Mouse (Mus musculus) erythroid progenitor cell, adult 5-6 weeks (primary cell): Measurements from ENCODE around the gene Scml4. TPM values are rescaled to one million over a fixed set of nuclear protein-coding genes. Genes with fewer than 3 reads are reported as not detected.

ENCODE experiments used
- ATAC-seq: replicated peaks from 2 replicates; pipeline ENCODE4 v1.8.0; 2016; ENCODE audit warnings: moderate number of reproducible peaks, mild to moderate bottlenecking, moderate TSS enrichment, inconsistent platforms; ENCODE audit not compliant: poor library complexity, low FRiP score, severe bottlenecking
- total RNA-seq, 2 experiments: library from RNA; stranded (forward) in 1 of 2; stranded (reverse) in 1 of 2; fragments of 150-400 nt in 1 of 2; fragments of 186-747, 209-891 nt in 1 of 2; gene quantifications; 2 replicates each; pipeline versions ENCODE4 v1.2.3 to v1.2.4; 2015 to 2017; ENCODE audit warnings: low replicate concordance in 2 of 2

Gene Scml4
- 2.5 TPM in 1 of 2 replicates, not detected in the other for total RNA-seq (2015; ENCODE audit: low replicate concordance)
- total RNA-seq (2017; ENCODE audit: low replicate concordance): 1.1 and 2.7 TPM in 2 replicates

DNA sequence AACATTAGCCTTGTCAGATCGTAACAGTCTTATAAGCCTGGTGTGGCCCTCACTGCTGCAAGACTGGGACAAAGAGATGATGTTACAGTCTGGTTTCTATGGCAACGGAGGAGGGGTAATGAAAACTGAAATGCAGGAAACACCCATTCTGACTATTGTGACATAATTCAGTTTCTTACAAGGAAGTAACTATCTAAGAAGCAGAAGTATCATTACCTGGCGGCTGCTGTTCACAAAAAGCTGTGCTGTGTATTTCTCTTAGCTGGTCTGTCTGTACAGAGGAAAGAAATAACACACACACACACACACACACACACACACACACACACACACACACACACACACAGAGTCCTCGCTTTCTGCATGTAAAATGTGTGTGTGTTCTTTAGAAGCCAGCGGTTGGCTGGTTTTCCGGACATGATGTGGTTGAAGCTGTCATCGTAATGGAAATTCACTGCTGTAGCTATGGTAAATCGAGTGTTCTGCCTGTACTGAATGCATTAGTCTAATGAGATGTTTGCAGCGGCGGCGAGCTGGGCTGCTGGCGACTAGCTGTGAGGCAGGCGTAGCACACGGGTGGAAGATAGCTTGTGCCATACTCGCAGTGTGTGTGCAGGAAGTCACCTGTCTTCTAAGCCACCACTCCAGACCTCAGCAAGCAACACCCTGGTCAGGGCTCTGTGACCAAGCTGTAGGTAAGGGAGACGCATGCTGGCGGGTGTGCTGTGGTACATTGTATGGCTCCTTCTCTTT lies at the start of gene Scml4:
Gene Scml4 (plus strand): TSS at position 212 of the 753 bp plus-strand sequence.
- no peak for ATAC-seq

- no peak for ATAC-seq
These were observed 34.2 kb upstream of the Scml4 start for GRCm38 (mm10) chr10:42825923-42826322.

DNA sequence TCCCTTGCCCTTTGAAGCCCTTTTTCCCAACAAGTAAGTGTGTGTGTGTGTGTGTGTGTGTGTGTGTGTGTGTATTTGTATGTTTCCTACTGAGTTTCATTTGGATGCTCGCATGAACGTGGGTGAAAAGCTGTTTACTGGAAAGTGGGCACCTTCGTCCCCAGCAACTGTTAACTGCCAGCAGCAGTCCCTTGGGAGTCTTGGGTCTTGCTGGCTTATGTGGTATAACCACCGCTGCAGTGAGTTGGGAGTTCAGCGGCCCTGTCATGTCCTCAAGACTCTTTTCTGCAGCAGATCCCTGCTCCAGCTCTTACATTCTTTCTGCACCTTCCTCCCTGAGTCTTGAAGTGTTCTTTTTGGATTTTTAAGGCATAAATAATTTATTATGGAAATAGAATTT lies 33.0 kb upstream of the Scml4 start:
- no peak for ATAC-seq

GRCm38 (mm10) chr10:42830007-42830406 lies 30.2 kb upstream of the Scml4 start:
- ATAC-seq: no peak

GRCm38 (mm10) chr10:42830409-42830808 lies 29.8 kb upstream of the Scml4 start:
- ATAC-seq: no peak

GRCm38 (mm10) chr10:42832677-42833076 lies 27.5 kb upstream of the Scml4 start:
- ATAC-seq: no peak

DNA sequence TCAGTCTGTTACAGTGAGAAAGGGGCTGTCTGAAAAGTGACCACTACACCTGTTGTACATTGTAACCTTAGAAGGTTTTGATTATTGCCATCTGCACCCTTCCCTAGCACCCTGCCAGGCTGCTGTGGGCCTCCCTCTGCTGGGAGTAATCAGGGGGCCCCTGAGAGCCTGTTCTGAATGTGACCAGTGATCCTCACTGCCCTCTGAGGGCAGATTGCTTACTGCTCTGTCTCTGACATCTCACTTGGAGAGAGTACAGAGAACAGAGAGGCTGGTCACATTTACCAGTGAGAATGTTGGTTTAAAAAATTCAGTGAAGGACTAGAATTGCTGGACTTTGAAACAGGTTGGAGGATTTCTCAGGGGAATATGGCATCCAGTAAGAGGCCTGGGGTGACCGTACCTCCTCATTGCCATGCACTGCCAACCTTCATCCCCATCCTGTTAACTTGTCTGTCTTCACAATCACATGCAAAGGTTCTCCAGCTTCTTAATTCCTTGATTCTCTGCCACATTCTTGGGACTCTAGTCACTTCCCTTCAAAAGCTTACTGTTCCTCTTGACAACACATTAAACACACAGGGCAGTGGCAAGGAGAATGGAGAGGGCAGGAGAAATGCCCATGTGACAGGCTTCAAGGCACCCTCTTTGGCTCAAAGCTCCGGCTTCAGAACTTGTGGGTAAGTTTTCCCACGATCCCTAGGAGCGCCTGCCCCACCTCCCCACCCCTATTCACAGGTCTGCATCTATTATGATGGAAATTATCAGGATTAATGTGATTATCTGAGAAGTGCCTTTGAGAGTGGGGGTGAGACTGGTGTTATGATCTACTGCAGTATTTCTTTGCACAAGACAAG lies 26.1 kb upstream of the Scml4 start:
- 0 out of 2 replicates have a peak, but pooled peaks have one; percentile 25 for ATAC-seq

- ATAC-seq: no peak
These were observed 22.1 kb upstream of the Scml4 start for GRCm38 (mm10) chr10:42838106-42838505.

DNA sequence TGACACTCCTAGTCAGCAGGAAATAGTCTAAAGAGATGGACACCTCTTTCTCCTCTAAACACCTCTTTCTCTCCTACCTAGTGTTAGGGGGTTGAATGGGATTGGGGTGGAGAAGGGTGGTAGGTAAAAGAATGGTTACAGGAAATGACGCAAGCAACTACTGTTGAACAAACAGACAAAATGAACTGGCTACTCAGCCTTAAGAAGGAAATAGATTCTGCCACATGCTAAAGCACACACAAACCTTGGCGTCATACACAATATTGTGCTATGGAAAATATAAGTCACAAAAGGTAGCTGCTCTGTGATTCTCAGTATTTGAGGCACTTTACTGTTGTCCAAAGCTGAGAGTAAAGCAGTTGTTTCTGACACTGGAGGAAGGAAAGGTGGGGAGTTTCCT lies 21.4 kb upstream of the Scml4 start:
- no peak for ATAC-seq

DNA sequence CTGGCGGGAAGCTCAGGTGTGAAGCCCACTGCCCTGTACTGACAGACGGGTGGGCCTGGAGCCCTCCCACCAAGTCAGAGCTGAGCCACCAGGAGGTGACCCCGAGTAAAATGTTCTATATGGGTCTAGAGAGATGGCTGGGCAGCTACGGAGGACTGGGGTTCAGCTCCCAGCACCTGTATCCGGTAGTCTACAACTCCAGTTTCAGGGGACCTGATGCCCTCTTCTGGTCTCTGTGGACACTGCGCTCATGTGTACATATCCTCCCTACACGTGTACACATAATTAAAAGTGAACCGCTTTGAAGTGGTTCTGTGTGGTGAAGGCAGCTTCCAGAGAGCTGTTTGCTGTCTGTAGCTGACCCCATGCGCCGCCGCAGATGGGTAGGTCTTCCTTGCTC lies 20.1 kb upstream of the Scml4 start:
- ATAC-seq: no peak

DNA sequence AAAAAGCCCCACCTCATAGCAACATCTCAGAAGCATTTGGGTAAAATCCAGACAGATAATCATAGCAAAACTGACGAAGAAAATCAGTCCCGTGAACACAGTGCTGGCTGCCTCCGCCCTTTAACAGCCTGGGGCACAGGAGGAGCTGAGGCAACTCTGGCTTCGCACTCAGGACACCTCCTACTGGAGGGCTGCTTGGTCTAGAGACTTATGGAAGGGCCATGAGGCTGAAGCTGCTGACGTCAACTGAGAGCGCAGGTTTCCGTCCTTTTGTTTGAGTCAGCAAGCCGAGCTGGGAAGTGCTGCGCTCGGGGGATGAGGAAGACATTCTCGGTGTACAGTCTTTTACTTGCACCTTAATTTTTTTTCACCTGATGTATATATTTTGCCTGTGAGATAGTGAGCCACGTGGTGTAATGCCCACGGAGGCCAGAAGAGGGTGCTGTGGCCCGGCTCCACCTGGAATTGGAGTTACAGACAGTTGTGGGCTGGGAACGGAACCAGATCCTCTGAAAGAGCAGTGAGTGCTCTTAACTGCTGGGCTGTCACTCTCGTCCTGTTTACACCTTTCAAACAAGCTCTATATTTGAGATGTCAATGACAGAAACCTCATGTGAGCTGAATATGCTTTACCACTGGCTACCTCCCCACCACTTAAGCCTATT lies 18.5 kb upstream of the Scml4 start:
- ATAC-seq: 0 out of 2 replicates have a peak, but pooled peaks have one; percentile 33

GRCm38 (mm10) chr10:42842358-42842757 lies 17.8 kb upstream of the Scml4 start:
- peak; percentile 62; the same call in 1 of the 2 replicates for ATAC-seq

DNA sequence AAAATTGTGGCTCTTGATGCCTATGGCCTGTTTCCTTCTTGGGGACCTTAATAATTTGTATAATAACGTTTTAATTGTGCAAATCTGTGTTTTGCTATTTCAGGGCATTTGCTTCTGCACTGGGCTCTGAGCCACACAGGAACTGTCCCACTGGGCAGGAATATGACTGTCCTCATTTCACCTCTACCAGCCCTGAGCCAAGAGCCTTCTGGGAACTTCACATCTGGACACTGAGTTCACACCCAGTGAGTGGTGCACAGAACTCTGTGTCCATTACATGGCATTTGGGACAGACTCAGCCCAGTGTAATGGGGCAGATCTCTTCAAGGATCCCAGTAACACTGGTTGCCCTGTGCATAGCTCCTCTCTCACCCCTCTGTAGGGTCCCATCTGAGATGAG lies 16.8 kb upstream of the Scml4 start:
- no peak for ATAC-seq

- ATAC-seq: no peak
These were observed 14.7 kb upstream of the Scml4 start for GRCm38 (mm10) chr10:42845480-42845879.

DNA sequence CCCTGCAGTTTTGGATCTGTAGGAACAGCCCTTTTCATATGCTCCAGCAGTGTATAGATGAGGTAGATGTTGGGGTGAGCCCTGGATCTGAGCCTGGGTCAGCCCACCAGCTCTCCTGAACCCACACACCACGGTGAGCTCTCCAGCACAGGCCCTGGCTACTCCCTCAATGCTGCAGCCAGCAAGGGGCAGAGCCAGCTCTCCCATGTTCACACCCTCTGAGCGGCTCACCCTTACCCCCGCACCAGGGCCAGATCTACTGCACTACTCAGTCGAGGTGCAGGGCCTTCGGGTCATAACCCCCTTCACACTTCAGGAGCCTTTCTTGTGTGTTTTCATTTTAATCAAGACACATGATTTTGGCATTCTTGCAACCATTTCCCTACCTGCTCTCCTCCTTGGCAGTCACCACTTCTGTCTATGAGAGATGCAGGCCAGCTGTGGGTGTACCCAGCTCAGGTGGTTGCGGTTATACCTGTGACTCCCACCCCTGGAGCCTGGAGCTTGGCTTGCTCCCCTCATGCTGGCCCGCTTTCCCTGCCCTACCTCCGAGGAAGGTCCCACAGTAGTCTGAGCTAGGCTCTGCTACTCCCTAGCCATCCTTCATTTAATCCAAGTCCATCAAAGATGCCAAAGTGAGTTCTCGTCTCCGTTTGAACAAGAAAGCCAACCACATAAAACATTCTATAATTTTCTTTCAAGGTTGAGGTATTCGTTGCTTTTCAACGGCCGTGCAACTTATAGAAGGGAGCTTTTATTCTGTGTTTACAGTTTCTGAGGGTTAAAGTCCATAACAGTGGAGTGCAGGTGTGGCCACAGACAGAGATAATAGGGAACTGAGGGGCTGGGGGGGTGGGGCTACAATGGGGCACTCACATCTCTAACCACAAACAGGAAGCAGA lies 11.7 kb upstream of the Scml4 start:
- ATAC-seq: no peak

DNA sequence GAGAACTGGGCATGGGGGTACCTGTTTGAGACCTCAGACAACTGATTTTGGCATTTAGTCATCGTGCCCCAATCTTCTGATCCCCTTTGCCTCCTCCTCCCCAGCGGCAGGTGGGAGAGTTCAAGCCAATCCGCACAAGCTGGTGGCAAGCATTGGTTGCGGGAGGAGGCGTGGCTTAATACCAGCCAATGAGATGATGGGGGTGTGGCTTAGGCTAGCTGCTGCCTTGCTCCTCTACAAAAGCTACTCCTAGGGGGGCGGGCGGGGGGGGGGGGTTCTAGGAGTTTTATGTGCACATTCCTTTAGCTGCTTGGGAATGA lies 11.1 kb upstream of the Scml4 start:
- no peak for ATAC-seq

- ATAC-seq: no peak
These were observed 5.3 kb upstream of the Scml4 start for GRCm38 (mm10) chr10:42854838-42855237.

GRCm38 (mm10) chr10:42855250-42855649 lies 4.9 kb upstream of the Scml4 start:
- no peak for ATAC-seq

DNA sequence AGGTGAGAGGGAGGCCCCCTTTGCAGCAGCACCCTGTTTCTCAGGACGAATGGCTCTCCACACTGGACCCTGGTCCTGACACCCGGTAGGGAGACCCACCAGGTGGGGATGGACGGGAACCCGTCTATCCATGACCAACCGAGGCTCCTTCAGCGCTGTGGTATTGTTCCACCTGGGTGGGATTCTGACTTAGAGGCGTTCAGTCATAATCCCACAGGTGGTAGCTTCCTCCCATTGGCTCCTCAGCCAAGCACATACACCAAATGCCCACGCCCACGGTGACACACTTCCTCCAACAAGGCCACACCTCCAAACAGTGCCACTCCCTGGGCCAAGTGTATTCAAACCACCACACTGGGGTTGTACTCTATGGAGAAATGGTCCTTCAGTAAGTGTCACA lies 3.6 kb upstream of the Scml4 start:
- ATAC-seq: no peak
